Mouse (Mus musculus): ENCODE data around the gene Acvr1b. TPM values are rescaled to one million over a fixed set of nuclear protein-coding genes. Genes with fewer than 3 reads are reported as not detected.

Gene Acvr1b
- polyA plus RNA-seq, 1 experiment from 2014 or later: 12.6 TPM

Small RNAs within 50 kb of the gene (microRNA-seq; reads per million reads assigned to microRNA genes)
- gene Mir6962: 0.42 reads per million

Other genes starting within 250 kb of the Acvr1b start
- not detected in 2 replicates for gene Gm47841, start 126.7 kb upstream of the Acvr1b start, polyA plus RNA-seq (2014; fragmentation: Nextera tagmentation; extraction: Ambion mirVana)
- 0.43 and 0.55 TPM in 2 replicates for gene Fignl2, start 95.5 kb upstream of the Acvr1b start, polyA plus RNA-seq (2014; fragmentation: Nextera tagmentation; extraction: Ambion mirVana)
- gene Ankrd33, start 58.3 kb upstream of the Acvr1b start, polyA plus RNA-seq (2014; fragmentation: Nextera tagmentation; extraction: Ambion mirVana): not detected in 2 replicates
- gene Acvrl1, start 45.5 kb upstream of the Acvr1b start, polyA plus RNA-seq (2014; fragmentation: Nextera tagmentation; extraction: Ambion mirVana): 16.5 and 16.6 TPM in 2 replicates
- 3.5 and 4.2 TPM in 2 replicates for gene Grasp, start 50.1 kb downstream of the Acvr1b start, polyA plus RNA-seq (2014; fragmentation: Nextera tagmentation; extraction: Ambion mirVana)
- 6.4 and 6.9 TPM in 2 replicates for gene Nr4a1, start 80.2 kb downstream of the Acvr1b start, polyA plus RNA-seq (2014; fragmentation: Nextera tagmentation; extraction: Ambion mirVana)
- gene Atg101, start 110.2 kb downstream of the Acvr1b start, polyA plus RNA-seq (2014; fragmentation: Nextera tagmentation; extraction: Ambion mirVana): 65.4 and 67.1 TPM in 2 replicates
- gene 6030408B16Rik, start 119.1 kb downstream of the Acvr1b start, polyA plus RNA-seq (2014; fragmentation: Nextera tagmentation; extraction: Ambion mirVana): 5.9 and 6.6 TPM in 2 replicates
- gene Krt80, start 196.1 kb downstream of the Acvr1b start, polyA plus RNA-seq (2014; fragmentation: Nextera tagmentation; extraction: Ambion mirVana): 0.81 and 1.6 TPM in 2 replicates
- gene Krt7, start 237.0 kb downstream of the Acvr1b start, polyA plus RNA-seq (2014; fragmentation: Nextera tagmentation; extraction: Ambion mirVana): 104 and 108 TPM in 2 replicates

Measured in intestine, embryonic 14.5 days (tissue).